Mouse (Mus musculus): ENCODE data around the gene Mlc1.

- TF ChIP-seq CTCF (IDR thresholded peaks at IDR 0.05; ENCODE audit: low read depth, low read length) (no peak), POLR2AphosphoS5 (IDR thresholded peaks at IDR 0.05; ENCODE audit: insufficient replicate concordance, low read depth, low read length) (no peak), TAL1 (conservative IDR thresholded peaks at IDR 0.05; ENCODE audit: low read depth, low read length) (no peak)
These were observed 23.5 kb downstream of the Mlc1 start for GRCm38 (mm10) chr15:88955342-88955741.

All from G1E (cell line).